Comparison of ENCODE assay signal across 8 mouse cellular contexts in the genomic region with DNA sequence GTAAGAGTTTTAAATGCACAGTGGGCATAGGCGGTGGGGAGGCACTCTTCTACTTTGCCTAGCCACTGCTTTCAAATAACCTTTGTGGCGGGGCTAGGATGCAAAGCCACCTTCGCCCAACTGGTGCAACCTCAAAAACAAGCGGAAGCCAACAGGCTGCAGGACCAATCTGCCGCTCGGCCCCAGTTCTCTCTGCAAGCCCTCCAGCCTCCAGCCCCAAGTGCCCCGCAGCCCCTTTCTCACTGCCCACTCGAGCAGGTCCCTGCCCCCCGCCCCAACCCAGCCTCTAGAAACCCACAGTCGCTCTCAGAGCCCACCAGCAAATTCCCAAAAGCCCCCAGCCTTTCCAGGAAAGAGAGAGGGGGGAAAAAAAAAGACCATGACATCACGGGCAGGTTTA.
DNase-seq lines count a peak whose midpoint lies in the region; ATAC-seq and TF ChIP-seq lines count a peak whose summit lies in the region.

No protein-coding gene starts in this region.

- no peaks in the 10 kb centered on the region for H3K27me3 ChIP-seq in hindbrain, postnatal 0 days (ENCODE audit: insufficient read depth, low read length)
- no peaks in the 10 kb centered on the region for H3K27me3 ChIP-seq in liver, embryonic 13.5 days
- H3K27me3 ChIP-seq in neural tube, embryonic 12.5 days (replicated peaks), result no peaks in the 10 kb centered on the region

- DNase-seq in layer of hippocampus, adult 2 months (ENCODE audit: low spot score in 2 of 2), result no peak
- DNase-seq in layer of hippocampus, adult 9-11 months, result no peak
- DNase-seq in adipocyte (ENCODE audit: low spot score), result peak; percentile 16
- DNase-seq in hindbrain, postnatal 0 days (ENCODE audit: low spot score), result peak; percentile 48
- peak; percentile 20 for DNase-seq in liver, embryonic 13.5 days
- DNase-seq in thymus, postnatal 4 days, result peak; percentile 70

- H3K9me3 ChIP-seq in hindbrain, postnatal 0 days (ENCODE audit: low read length), result no peaks in the 10 kb centered on the region
- no peaks in the 10 kb centered on the region for H3K9me3 ChIP-seq in liver, embryonic 13.5 days (replicated peaks)
- H3K9me3 ChIP-seq in neural tube, embryonic 12.5 days, result no peaks in the 10 kb centered on the region

- peak overlapping the region; percentile 53 for H3K9ac ChIP-seq in hindbrain, postnatal 0 days (replicated peaks; ENCODE audit: low read length)
- H3K9ac ChIP-seq in liver, embryonic 13.5 days, result peak overlapping the region; percentile 80
- peak overlapping the region; percentile 60 for H3K9ac ChIP-seq in neural tube, embryonic 12.5 days

- TF ChIP-seq CTCF in layer of hippocampus, adult 2 months (conservative IDR thresholded peaks at IDR 0.05), result no peak
- no peak for TF ChIP-seq CTCF in hindbrain, postnatal 0 days (IDR thresholded peaks at IDR 0.05; ENCODE audit: low read depth)

- peak overlapping the region; percentile 77 for H3K4me2 ChIP-seq in hindbrain, postnatal 0 days (ENCODE audit: low read depth, low read length)
- H3K4me2 ChIP-seq in liver, embryonic 13.5 days, result peak overlapping the region; percentile 89
- H3K4me2 ChIP-seq in neural tube, embryonic 12.5 days (replicated peaks), result peak overlapping the region; percentile 86

- no peaks in the 10 kb centered on the region for H3K36me3 ChIP-seq in hindbrain, postnatal 0 days (ENCODE audit: insufficient read depth, low read length)
- no peaks in the 10 kb centered on the region for H3K36me3 ChIP-seq in liver, embryonic 13.5 days
- H3K36me3 ChIP-seq in neural tube, embryonic 12.5 days, result no peaks in the 10 kb centered on the region

- peaks cover 27% of the 10 kb centered on the region for H3K4me1 ChIP-seq in hindbrain, postnatal 0 days (ENCODE audit: insufficient read depth, low read length)
- peaks cover 41% of the 10 kb centered on the region for H3K4me1 ChIP-seq in liver, embryonic 13.5 days (replicated peaks)
- H3K4me1 ChIP-seq in neural tube, embryonic 12.5 days, result peaks cover 42% of the 10 kb centered on the region

- peak; percentile 72 for ATAC-seq in erythroid progenitor cell, adult 5-6 weeks (replicated peaks; ENCODE audit: low FRiP score, poor library complexity, severe bottlenecking)
- ATAC-seq in hindbrain, postnatal 0 days, result 0 out of 2 replicates have a peak, but pooled peaks have one; percentile 13
- ATAC-seq in liver, embryonic 13.5 days (ENCODE audit: low read depth), result peak; percentile 47; the same call in 1 of the 2 replicates
- peak; percentile 46 for ATAC-seq in neural tube, embryonic 12.5 days (ENCODE audit: low FRiP score, low read depth)

- H3K4me3 ChIP-seq in layer of hippocampus, adult 2 months, result peak overlapping the region; percentile 56
- H3K4me3 ChIP-seq in hindbrain, postnatal 0 days (ENCODE audit: low read length), result peak overlapping the region; percentile 37
- H3K4me3 ChIP-seq in liver, embryonic 13.5 days (replicated peaks), result peak overlapping the region; percentile 66
- peak overlapping the region; percentile 36 for H3K4me3 ChIP-seq in neural tube, embryonic 12.5 days

- WGBS in hindbrain, postnatal 0 days, result 1% methylated on average over 11 of the region's 11 CpGs
- 4% methylated on average over 11 of the region's 11 CpGs for WGBS in liver, embryonic 13.5 days (ENCODE audit: insufficient replicate concordance)
- under 1% methylated on average over 11 of the region's 11 CpGs for WGBS in neural tube, embryonic 12.5 days

- peak overlapping the region; percentile 95 for H3K27ac ChIP-seq in layer of hippocampus, adult 2 months
- peak overlapping the region; percentile 91 for H3K27ac ChIP-seq in hindbrain, postnatal 0 days
- H3K27ac ChIP-seq in liver, embryonic 13.5 days, result peak overlapping the region; percentile 87
- H3K27ac ChIP-seq in neural tube, embryonic 12.5 days, result peak overlapping the region; percentile 93

Comparison
In these comparisons a context has a peak if more than half of its experiments do, and no peak if none do; other contexts are left out.
1. DNase-seq: peak in adipocyte (single experiment), hindbrain, postnatal 0 days (single experiment), liver, embryonic 13.5 days (single experiment) and thymus, postnatal 4 days (single experiment); none in layer of hippocampus, adult 2 months (0 of 2) and layer of hippocampus, adult 9-11 months (single experiment).
2. ATAC-seq: peak in every context shown above with its lines; median percentile 72 in erythroid progenitor cell, adult 5-6 weeks; 47 in liver, embryonic 13.5 days; 46 in neural tube, embryonic 12.5 days; 13 in hindbrain, postnatal 0 days.
3. Peak in every context shown above with its lines, with median percentiles within 50 percentile points of each other: H3K27ac ChIP-seq, H3K4me3 ChIP-seq, H3K4me2 ChIP-seq and H3K9ac ChIP-seq.